Mouse (Mus musculus) heart, postnatal 25 days (tissue): Measurements from ENCODE around the gene Agxt. TPM values are rescaled to one million over a fixed set of nuclear protein-coding genes. Genes with fewer than 3 reads are reported as not detected.
A peak's percentile ranks its signal among the peaks of the same experiment; 100 is the strongest.

Experiments
- DNase-seq: peaks from one replicate; pipeline ENCODE4 v3.0.0; 2022; ENCODE audit warnings: low spot score
- intact Hi-C: fragments of 180-260 bp; cut with DNase I; formaldehyde crosslinking; loops from one replicate; pipeline ENCODE4 v1.15.1; 2025
- total RNA-seq, 2 experiments: library from RNA; stranded (reverse); gene quantifications; 2 replicates each; pipeline ENCODE4 v1.2.3; 2021

Gene Agxt
- total RNA-seq, 2 experiments from 2014 or later, result not detected

GRCm38 (mm10) chr1:93142871-93143270, 7.8 kb downstream of the Agxt start:
- DNase-seq, result no peak
- intact Hi-C loops, result no loop called here

GRCm38 (mm10) chr1:93144176-93144575, 9.1 kb downstream of the Agxt start:
- DNase-seq, result no peak
- intact Hi-C loops, result no loop called here

DNA sequence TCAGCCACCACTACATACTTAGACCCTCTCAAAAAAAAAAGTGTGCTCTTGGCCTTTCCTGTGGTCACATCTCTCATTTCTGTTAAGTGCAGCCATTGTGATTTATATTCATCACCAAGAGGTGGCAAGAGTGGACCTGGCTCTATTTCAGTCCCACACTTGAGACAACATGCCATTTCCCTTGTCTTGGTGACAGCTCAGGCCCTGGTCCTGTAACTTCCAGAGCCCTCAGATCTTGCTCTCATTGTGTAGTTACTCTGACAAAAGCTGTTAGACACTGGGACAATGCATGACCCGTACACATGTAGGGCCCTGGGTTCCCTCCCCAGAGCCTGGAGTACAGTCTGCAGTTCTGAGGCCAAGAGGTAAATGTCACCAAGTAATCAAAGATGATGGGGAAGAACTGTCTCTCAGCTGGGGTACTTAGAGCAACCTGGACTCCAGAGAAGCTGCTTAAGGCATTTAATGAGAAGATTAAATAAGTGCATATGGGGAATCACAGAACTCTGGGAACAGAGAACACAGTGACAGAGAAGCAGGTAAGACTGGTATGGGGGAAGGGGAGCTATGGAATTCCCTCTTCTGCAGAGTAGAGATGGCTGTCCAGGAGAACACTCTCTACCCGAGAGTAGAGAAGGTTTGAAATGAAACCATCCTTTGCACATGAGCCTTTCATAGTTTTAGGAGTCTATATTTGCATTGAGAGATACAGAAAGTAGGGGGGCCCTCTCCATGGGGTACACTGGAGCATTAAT, 16.0 kb downstream of the Agxt start:
- intact Hi-C loops, result no loop called here

GRCm38 (mm10) chr1:93157566-93157965, 22.5 kb downstream of the Agxt start:
- DNase-seq, result no peak
- intact Hi-C loops, result no loop called here

More for the DNA sequence above, 16.0 kb downstream of the Agxt start:
- no peak for DNase-seq

DNA sequence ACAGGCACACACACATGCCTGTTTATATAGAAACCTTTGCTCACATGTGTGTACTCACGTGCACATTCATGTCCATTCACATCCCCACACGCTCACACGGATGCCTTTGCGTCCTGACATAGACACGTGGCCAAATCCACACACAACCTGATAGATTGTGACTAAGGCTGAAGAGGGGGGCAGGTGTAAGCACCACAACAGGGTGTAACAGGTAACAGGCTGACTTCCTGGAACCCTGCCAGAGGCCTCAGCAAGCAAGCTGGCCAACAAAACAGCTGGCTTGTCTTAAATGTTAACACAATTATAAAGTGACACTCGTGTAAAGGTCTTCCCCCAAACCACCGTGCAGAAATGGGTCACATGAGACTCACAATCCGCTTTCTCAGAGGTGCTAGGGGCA, 23.9 kb downstream of the Agxt start:
- intact Hi-C loops, result no loop called here
- no peak for DNase-seq

DNA sequence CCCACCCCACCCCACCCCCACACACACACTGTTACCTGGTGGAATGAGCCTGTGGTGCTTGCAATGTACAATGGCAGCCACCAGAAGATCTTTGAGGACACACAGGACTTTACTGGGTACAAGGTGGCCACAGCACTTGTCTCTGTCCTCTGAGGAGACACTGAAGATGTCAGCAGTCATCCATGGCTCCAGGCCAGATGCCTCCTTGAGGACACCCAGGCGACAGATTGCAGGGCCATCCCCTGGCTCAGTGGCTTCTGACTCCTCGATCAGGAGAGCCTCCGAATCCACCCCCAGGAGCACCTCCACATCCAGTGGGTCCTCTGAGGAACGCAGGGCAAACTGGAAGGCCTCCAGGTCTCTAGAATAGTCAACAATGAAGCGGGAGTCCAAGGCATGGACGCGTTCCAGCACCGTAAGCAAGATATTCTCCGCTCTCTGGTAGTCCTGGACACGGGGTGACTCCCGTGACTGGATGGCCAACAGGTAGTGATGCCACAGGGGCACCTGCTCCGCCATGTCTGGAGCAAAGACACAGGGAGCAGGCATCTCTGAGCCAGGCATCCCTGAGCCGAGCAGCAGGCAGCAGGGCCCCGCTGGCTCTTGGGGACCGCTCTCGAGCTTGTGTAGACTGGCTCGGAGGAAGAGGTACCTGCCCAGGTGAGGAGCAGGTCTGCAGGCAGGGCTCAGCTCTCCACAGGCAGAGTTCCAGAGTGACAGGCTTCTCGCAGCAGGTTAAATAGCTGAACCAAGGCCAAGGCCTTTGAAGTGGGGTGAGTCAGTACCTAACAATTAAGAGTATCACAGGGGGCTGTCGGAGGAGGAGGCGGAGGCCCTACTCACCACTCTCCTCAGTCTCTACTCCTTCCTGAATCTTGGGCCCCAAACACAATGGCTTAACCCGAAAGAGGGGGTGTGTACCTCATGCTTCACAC, 24.8 kb downstream of the Agxt start:
- DNase-seq, result no peak
- intact Hi-C loops, result no loop called here

- DNase-seq, result no peak
- intact Hi-C loops, result no loop called here
These were observed 25.6 kb downstream of the Agxt start, which contains the start of gene 2310007B03Rik for GRCm38 (mm10) chr1:93160501-93161133. 2310007B03Rik (minus strand) TSS chr1:93160948.

- no peak for DNase-seq
- intact Hi-C loops, result no loop called here
These were observed 26.3 kb downstream of the Agxt start for GRCm38 (mm10) chr1:93161350-93161749.

DNA sequence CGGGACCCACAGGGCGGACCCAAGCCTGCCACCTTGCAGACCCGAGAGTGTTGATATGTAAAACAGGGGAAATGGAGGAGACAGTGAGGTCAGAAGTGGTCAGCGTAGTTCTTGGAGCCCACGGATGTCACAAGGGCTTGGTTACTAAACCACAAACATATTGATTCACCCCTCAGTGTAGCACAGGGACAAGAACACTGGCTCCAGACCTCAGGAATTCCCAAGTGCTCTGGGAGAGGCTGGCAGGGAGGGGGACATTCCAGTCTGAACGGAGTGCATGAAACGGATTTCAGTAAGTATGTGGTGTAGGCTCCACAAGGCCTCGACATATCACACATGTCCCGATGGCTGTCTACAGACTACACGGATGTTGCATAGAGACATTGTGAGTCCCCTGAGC, 26.9 kb downstream of the Agxt start:
- intact Hi-C loops, result no loop called here
- no peak for DNase-seq

DNA sequence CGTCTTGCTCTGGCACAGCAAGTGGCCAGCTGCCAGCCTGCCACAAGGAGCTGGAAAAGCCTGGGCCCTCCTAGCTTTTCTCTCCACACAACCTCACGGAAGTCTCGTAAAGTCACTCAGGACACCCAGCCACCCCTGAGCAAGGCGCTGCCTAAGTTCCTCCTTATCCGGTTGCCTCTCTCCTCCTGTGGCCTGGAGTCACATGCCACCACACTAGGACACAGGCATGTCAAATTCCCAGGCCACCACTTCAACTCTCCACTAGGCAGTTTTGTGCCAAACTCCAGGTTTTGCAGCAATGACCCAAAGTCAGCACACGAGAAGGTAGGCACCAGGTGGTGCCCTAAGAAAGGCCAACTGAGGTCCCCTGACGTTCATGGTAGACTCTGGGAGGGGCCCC, 27.5 kb downstream of the Agxt start:
- DNase-seq, result no peak
- intact Hi-C loops, result no loop called here

DNA sequence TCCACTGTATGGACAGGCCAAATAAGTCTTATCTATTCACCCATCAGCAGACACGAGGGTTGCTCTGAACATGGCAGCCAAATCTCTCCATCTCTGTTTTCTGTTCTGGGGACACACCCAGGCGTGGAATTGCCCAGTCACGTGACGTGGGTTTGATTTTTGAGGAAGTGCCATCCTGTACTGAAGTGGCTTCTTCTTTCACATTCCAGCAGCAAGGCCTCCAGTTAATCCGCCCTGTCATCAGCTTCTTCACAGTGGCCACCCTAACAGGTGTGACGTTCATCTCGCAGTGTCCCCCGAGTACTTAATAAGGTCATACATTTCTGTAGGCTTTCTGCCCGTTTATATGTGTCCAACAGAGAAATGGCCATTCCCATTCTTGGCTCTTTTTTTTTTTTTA, 30.4 kb downstream of the Agxt start:
- no peak for DNase-seq
- intact Hi-C loops, result no loop called here

GRCm38 (mm10) chr1:93166346-93167079, 31.5 kb downstream of the Agxt start:
- DNase-seq, result no peak
- intact Hi-C loops, result no loop called here

- intact Hi-C loops, result no loop called here
These were observed 33.3 kb downstream of the Agxt start, which contains the start of gene Crocc2 for GRCm38 (mm10) chr1:93168295-93168775. Crocc2 (plus strand) TSS chr1:93168725.

DNA sequence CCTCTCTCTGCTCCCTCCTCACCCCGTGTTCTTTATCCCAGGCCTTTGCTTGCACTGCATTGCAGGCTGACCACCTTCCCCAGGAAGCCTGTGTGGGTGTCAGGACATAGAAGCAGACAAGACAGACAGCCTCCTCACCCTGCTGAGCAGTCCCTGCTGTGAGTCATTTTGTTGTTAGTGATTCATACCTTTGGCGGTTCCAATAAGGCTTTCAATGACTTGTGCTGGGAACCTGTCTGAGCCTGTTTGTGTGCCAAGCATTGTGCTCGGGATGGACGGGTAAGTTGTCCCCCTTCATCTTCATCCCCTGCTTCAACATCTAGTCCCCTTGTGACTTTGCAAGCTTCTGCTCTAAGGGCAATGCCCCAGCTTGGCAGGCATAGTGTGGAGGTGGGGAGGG, 38.6 kb downstream of the Agxt start:
- DNase-seq, result no peak
- intact Hi-C loops, result loop anchor here (10.0 kb wide), 1 partner anchor 131 kb away; the partner anchor contains the start of gene Mterf4

More at GRCm38 (mm10) chr1:93168295-93168775, 33.3 kb downstream of the Agxt start, which contains the start of gene Crocc2:
- no peak for DNase-seq

DNA sequence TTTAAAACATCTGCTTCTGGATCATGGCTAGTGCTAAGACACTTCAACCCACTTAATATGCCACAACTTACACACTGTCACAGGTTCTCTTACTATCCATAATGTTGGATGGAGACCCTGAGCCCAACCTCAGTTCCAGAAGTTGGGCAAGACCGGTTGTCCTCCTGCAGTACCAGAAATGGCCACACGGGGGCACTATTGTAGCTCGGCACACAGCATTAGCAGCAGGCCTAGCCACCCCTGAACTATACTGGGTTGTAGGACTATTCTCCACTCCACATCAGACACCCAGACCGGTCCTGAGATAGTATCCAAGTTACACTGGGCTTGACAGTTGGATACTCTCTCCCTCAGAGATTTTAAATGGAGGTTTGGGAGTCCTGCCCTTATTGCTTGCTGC, 39.4 kb downstream of the Agxt start:
- peak; percentile 45 for DNase-seq
- intact Hi-C loops, result loop anchor here (10.0 kb wide), 1 partner anchor 130 kb away; the partner anchor contains the start of gene Mterf4

- intact Hi-C loops, result loop anchor here (5.0 to 10.0 kb wide), 4 partner anchors 96 to 336 kb away; partner anchors contain the start of genes Farp2, Mterf4, Pask and Ppp1r7
These were observed 40.8 kb downstream of the Agxt start for GRCm38 (mm10) chr1:93175849-93176248.

GRCm38 (mm10) chr1:93176525-93177332, 41.7 kb downstream of the Agxt start:
- DNase-seq, result peak; percentile 55
- intact Hi-C loops, result loop anchor here (5.0 to 10.0 kb wide), 4 partner anchors 96 to 336 kb away; partner anchors contain the start of genes Farp2, Mterf4, Pask and Ppp1r7

More at GRCm38 (mm10) chr1:93175849-93176248, 40.8 kb downstream of the Agxt start:
- DNase-seq, result no peak

DNA sequence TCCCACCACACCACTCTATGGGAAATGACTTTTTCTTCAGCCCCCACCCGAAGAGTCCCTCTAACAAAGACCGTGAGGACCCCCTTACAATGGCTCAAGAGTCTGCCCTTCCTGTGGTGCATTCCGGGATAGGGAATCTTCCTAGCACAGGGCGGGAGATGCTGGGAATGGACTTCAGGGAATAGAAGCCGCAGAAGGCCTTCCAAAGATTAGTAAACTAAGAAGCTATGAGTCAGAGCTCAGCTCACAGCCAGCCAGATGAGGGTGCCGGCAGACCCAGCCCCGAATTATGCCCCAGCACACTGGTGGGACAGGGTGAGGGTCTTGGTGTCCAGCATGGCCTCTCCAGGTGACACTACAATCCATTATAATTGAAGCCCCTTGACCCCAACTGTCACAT, 47.2 kb downstream of the Agxt start:
- no peak for DNase-seq
- intact Hi-C loops, result loop anchor here (2.0 kb wide), 1 partner anchor 71 kb away; no protein-coding TSS in a partner anchor
